Mouse (Mus musculus): ENCODE results near the gene Atxn1. TPM values are rescaled to one million over a fixed set of nuclear protein-coding genes. Genes with fewer than 3 reads are reported as not detected.
A peak's percentile ranks its signal among the peaks of the same experiment; 100 is the strongest.

The Atxn1 gene
- polyA plus RNA-seq, 1 experiment from 2014 or later = 5.3 TPM

GRCm38 (mm10) chr13:45923086-45923485, 41.7 kb downstream of the Atxn1 start:
- no peak overlapping the region for H3K4me2 ChIP-seq (ENCODE audit: low read depth, low read length)
- H3K27me3 ChIP-seq (replicated peaks; ENCODE audit: control insufficient read depth, insufficient read depth, low read length) = no peaks in the 10 kb centered on the region
- no peaks in the 10 kb centered on the region for H3K36me3 ChIP-seq (ENCODE audit: control insufficient read depth, insufficient read depth, low read length)
- H3K4me3 ChIP-seq (ENCODE audit: low read length) = no peak overlapping the region
- 100% methylated on average over 1 of the region's 1 CpGs for WGBS
- H3K27ac ChIP-seq (ENCODE audit: low read length) = peak overlapping the region; percentile 28; the same call in 1 of the 2 replicates
- peaks cover 7% of the 10 kb centered on the region for H3K4me1 ChIP-seq (ENCODE audit: control insufficient read depth, insufficient read depth, low read length)
- no peak for ATAC-seq
- no peaks in the 10 kb centered on the region for H3K9me3 ChIP-seq (ENCODE audit: control insufficient read depth, low read length)
- H3K9ac ChIP-seq (ENCODE audit: low read depth, low read length) = no peak overlapping the region

GRCm38 (mm10) chr13:45922467-45922866, 42.3 kb downstream of the Atxn1 start:
- ATAC-seq = peak; percentile 28; the same call in 1 of the 2 replicates
- Histone ChIP-seq H3K4me1 (ENCODE audit: control insufficient read depth, insufficient read depth, low read length) (peaks cover 7% of the 10 kb centered on the region), H3K9me3 (ENCODE audit: control insufficient read depth, low read length) (no peaks in the 10 kb centered on the region), H3K9ac (ENCODE audit: low read depth, low read length) (no peak overlapping the region), H3K4me2 (ENCODE audit: low read depth, low read length) (no peak overlapping the region), H3K27ac (ENCODE audit: low read length) (peak overlapping the region; percentile 27), H3K27me3 (replicated peaks; ENCODE audit: control insufficient read depth, insufficient read depth, low read length) (no peaks in the 10 kb centered on the region), H3K4me3 (ENCODE audit: low read length) (no peak overlapping the region), H3K36me3 (ENCODE audit: control insufficient read depth, insufficient read depth, low read length) (no peaks in the 10 kb centered on the region)
- 43% methylated on average over 9 of the region's 9 CpGs for whole genome bisulfite sequencing

GRCm38 (mm10) chr13:45918956-45919711, 45.7 kb downstream of the Atxn1 start:
- ATAC-seq = no peak
- 94% methylated on average over 13 of the region's 15 CpGs for WGBS
- Histone ChIP-seq H3K4me2 (ENCODE audit: low read depth, low read length) (no peak overlapping the region), H3K9ac (ENCODE audit: low read depth, low read length) (no peak overlapping the region), H3K27me3 (replicated peaks; ENCODE audit: control insufficient read depth, insufficient read depth, low read length) (no peaks in the 10 kb centered on the region), H3K27ac (ENCODE audit: low read length) (no peak overlapping the region), H3K4me3 (ENCODE audit: low read length) (no peak overlapping the region), H3K9me3 (ENCODE audit: control insufficient read depth, low read length) (no peaks in the 10 kb centered on the region), H3K4me1 (ENCODE audit: control insufficient read depth, insufficient read depth, low read length) (peaks cover 5% of the 10 kb centered on the region), H3K36me3 (ENCODE audit: control insufficient read depth, insufficient read depth, low read length) (no peaks in the 10 kb centered on the region)

- H3K36me3 ChIP-seq (ENCODE audit: control insufficient read depth, insufficient read depth, low read length) = no peaks in the 10 kb centered on the region
- H3K4me1 ChIP-seq (ENCODE audit: control insufficient read depth, insufficient read depth, low read length) = peaks cover 1% of the 10 kb centered on the region; the same call in 1 of the 2 replicates
- no peaks in the 10 kb centered on the region for H3K27me3 ChIP-seq (replicated peaks; ENCODE audit: control insufficient read depth, insufficient read depth, low read length)
- H3K4me3 ChIP-seq (ENCODE audit: low read length) = no peak overlapping the region
- no peaks in the 10 kb centered on the region for H3K9me3 ChIP-seq (ENCODE audit: control insufficient read depth, low read length)
- 49% methylated on average over 12 of the region's 12 CpGs for WGBS
- H3K27ac ChIP-seq (ENCODE audit: low read length) = no peak overlapping the region
- no peak overlapping the region for H3K9ac ChIP-seq (ENCODE audit: low read depth, low read length)
- no peak overlapping the region for H3K4me2 ChIP-seq (ENCODE audit: low read depth, low read length)
- no peak for ATAC-seq
These were observed 46.8 kb downstream of the Atxn1 start for GRCm38 (mm10) chr13:45918006-45918380.

GRCm38 (mm10) chr13:45917058-45918005, 47.5 kb downstream of the Atxn1 start:
- no peaks in the 10 kb centered on the region; the same call in 1 of the 2 replicates for H3K4me1 ChIP-seq (ENCODE audit: control insufficient read depth, insufficient read depth, low read length)
- no peaks in the 10 kb centered on the region for H3K9me3 ChIP-seq (ENCODE audit: control insufficient read depth, low read length)
- H3K4me3 ChIP-seq (ENCODE audit: low read length) = no peak overlapping the region
- H3K9ac ChIP-seq (ENCODE audit: low read depth, low read length) = no peak overlapping the region
- ATAC-seq = no peak
- H3K27ac ChIP-seq (ENCODE audit: low read length) = no peak overlapping the region
- WGBS = 91% methylated on average over 21 of the region's 21 CpGs
- H3K27me3 ChIP-seq (replicated peaks; ENCODE audit: control insufficient read depth, insufficient read depth, low read length) = no peaks in the 10 kb centered on the region
- H3K36me3 ChIP-seq (ENCODE audit: control insufficient read depth, insufficient read depth, low read length) = no peaks in the 10 kb centered on the region
- no peak overlapping the region for H3K4me2 ChIP-seq (ENCODE audit: low read depth, low read length)

- 96% methylated on average over 3 of the region's 3 CpGs for WGBS
- H3K9ac ChIP-seq (ENCODE audit: low read depth, low read length) = no peak overlapping the region
- no peaks in the 10 kb centered on the region for H3K36me3 ChIP-seq (ENCODE audit: control insufficient read depth, insufficient read depth, low read length)
- H3K4me3 ChIP-seq (ENCODE audit: low read length) = no peak overlapping the region
- H3K9me3 ChIP-seq (ENCODE audit: control insufficient read depth, low read length) = no peaks in the 10 kb centered on the region
- no peaks in the 10 kb centered on the region for H3K27me3 ChIP-seq (replicated peaks; ENCODE audit: control insufficient read depth, insufficient read depth, low read length)
- no peak overlapping the region for H3K4me2 ChIP-seq (ENCODE audit: low read depth, low read length)
- no peak overlapping the region for H3K27ac ChIP-seq (ENCODE audit: low read length)
- H3K4me1 ChIP-seq (ENCODE audit: control insufficient read depth, insufficient read depth, low read length) = no peaks in the 10 kb centered on the region
- no peak for ATAC-seq
These were observed 48.9 kb downstream of the Atxn1 start for GRCm38 (mm10) chr13:45915921-45916320.

GRCm38 (mm10) chr13:45915026-45915425, 49.8 kb downstream of the Atxn1 start:
- no peak overlapping the region for H3K4me2 ChIP-seq (ENCODE audit: low read depth, low read length)
- H3K9me3 ChIP-seq (ENCODE audit: control insufficient read depth, low read length) = no peaks in the 10 kb centered on the region
- H3K27me3 ChIP-seq (replicated peaks; ENCODE audit: control insufficient read depth, insufficient read depth, low read length) = no peaks in the 10 kb centered on the region
- no peaks in the 10 kb centered on the region for H3K4me1 ChIP-seq (ENCODE audit: control insufficient read depth, insufficient read depth, low read length)
- no peak for ATAC-seq
- H3K27ac ChIP-seq (ENCODE audit: low read length) = no peak overlapping the region
- H3K4me3 ChIP-seq (ENCODE audit: low read length) = no peak overlapping the region
- H3K9ac ChIP-seq (ENCODE audit: low read depth, low read length) = no peak overlapping the region
- H3K36me3 ChIP-seq (ENCODE audit: control insufficient read depth, insufficient read depth, low read length) = no peaks in the 10 kb centered on the region
- 69% methylated on average over 2 of the region's 2 CpGs for WGBS

GRCm38 (mm10) chr13:45914117-45914516, 50.7 kb downstream of the Atxn1 start:
- H3K9ac ChIP-seq (ENCODE audit: low read depth, low read length) = no peak overlapping the region
- ATAC-seq = no peak
- H3K27ac ChIP-seq (ENCODE audit: low read length) = no peak overlapping the region
- H3K9me3 ChIP-seq (ENCODE audit: control insufficient read depth, low read length) = no peaks in the 10 kb centered on the region
- H3K27me3 ChIP-seq (replicated peaks; ENCODE audit: control insufficient read depth, insufficient read depth, low read length) = no peaks in the 10 kb centered on the region
- no peaks in the 10 kb centered on the region for H3K4me1 ChIP-seq (ENCODE audit: control insufficient read depth, insufficient read depth, low read length)
- H3K4me3 ChIP-seq (ENCODE audit: low read length) = no peak overlapping the region
- WGBS = 80% methylated on average over 3 of the region's 3 CpGs
- H3K36me3 ChIP-seq (ENCODE audit: control insufficient read depth, insufficient read depth, low read length) = no peaks in the 10 kb centered on the region
- no peak overlapping the region for H3K4me2 ChIP-seq (ENCODE audit: low read depth, low read length)

- Histone ChIP-seq H3K27ac (ENCODE audit: low read length) (no peak overlapping the region), H3K4me1 (ENCODE audit: control insufficient read depth, insufficient read depth, low read length) (peaks cover 5% of the 10 kb centered on the region; the same call in 1 of the 2 replicates), H3K27me3 (replicated peaks; ENCODE audit: control insufficient read depth, insufficient read depth, low read length) (no peaks in the 10 kb centered on the region), H3K9me3 (ENCODE audit: control insufficient read depth, low read length) (no peaks in the 10 kb centered on the region), H3K4me2 (ENCODE audit: low read depth, low read length) (no peak overlapping the region), H3K36me3 (ENCODE audit: control insufficient read depth, insufficient read depth, low read length) (no peaks in the 10 kb centered on the region), H3K4me3 (ENCODE audit: low read length) (no peak overlapping the region), H3K9ac (ENCODE audit: low read depth, low read length) (no peak overlapping the region)
- 79% methylated on average over 7 of the region's 7 CpGs for WGBS
- ATAC-seq = no peak
These were observed 53.0 kb downstream of the Atxn1 start for GRCm38 (mm10) chr13:45911848-45912247.
